Mouse (Mus musculus): ENCODE data around the gene Kif24. TPM values are rescaled to one million over a fixed set of nuclear protein-coding genes. Genes with fewer than 3 reads are reported as not detected.

The Kif24 gene
- total RNA-seq, 2 experiments from 2014 or later: 7.0 to 10.7 TPM

GRCm38 (mm10) chr4:41407353-41407752 is 57.3 kb downstream of the Kif24 start:
- ATAC-seq (ENCODE audit: poor library complexity, severe bottlenecking): peak; percentile 56

GRCm38 (mm10) chr4:41406597-41406996 is 58.1 kb downstream of the Kif24 start:
- no peak for ATAC-seq (ENCODE audit: poor library complexity, severe bottlenecking)

DNA sequence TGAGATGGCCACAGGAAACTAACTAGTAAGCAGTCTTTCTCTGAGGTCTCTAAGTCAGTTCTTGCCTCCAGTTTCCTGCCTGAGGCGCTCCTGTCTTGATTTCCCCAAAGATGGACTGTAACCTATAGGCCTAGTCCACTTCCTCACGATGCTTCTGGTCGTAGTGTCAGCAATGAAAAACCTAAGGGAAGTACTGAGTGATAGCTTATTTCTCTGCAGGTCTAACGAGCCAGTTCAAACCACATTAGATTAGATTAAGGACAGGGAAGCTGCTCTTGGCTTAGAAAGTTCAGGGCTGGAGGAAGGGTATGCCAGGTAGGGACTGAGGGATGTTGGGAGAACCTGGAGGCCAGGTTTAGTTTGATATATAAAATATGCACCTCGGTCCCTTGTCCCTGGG is 63.1 kb downstream of the Kif24 start:
- no peak for ATAC-seq (ENCODE audit: poor library complexity, severe bottlenecking)

GRCm38 (mm10) chr4:41401167-41401566 is 63.5 kb downstream of the Kif24 start:
- ATAC-seq (ENCODE audit: poor library complexity, severe bottlenecking): no peak

- ATAC-seq (ENCODE audit: poor library complexity, severe bottlenecking): no peak
These were observed 64.8 kb downstream of the Kif24 start for GRCm38 (mm10) chr4:41399904-41400303.

DNA sequence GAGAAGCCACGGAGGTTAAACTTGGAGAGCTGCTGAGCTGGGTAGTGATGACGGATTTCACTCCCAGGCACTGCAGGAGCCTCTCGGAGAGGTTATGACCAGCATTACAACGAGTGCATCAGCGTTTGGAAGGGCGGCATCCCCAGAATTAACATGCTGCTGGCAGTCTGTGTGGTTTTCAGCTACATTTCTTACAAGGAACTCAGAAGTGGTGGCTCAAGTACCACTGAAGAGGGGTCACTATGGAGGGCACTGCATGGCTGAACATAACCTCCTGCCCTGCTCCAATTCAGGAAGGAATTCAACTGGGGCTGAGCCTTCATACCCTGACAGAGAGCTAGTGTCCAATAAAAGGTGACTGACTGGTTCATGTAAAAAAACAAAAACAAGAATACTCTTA is 66.3 kb downstream of the Kif24 start:
- no peak for ATAC-seq (ENCODE audit: poor library complexity, severe bottlenecking)

- no peak for ATAC-seq (ENCODE audit: poor library complexity, severe bottlenecking)
These were observed 70.0 kb downstream of the Kif24 start for GRCm38 (mm10) chr4:41394651-41395050.

GRCm38 (mm10) chr4:41391015-41391414 is 73.7 kb downstream of the Kif24 start:
- no peak for ATAC-seq (ENCODE audit: poor library complexity, severe bottlenecking)

- ATAC-seq (ENCODE audit: poor library complexity, severe bottlenecking): peak; percentile 89
These were observed 74.6 kb downstream of the Kif24 start for GRCm38 (mm10) chr4:41390122-41390521.

DNA sequence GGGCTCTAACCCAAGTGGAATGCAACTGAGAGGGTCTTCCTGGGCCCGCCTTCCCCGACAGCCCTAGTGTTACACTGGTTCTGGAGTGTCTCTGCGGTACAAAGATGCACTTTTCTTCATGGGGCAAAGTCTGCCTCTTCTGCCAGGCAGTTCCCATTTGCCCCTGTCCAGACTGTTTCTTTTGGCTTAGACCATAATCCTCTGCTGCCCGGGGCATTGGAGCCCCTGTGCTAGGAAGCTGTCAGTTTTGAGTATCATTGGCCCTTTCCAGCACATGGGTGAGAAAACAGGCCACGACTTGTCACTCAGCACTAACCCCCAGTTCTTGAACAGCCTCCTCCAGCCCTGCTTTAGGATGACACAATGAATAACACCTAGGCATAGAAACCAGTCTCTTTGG is 75.4 kb downstream of the Kif24 start:
- ATAC-seq (ENCODE audit: poor library complexity, severe bottlenecking): no peak

- no peak for ATAC-seq (ENCODE audit: poor library complexity, severe bottlenecking)
These were observed 76.1 kb downstream of the Kif24 start for GRCm38 (mm10) chr4:41388616-41389015.

- no peak for ATAC-seq (ENCODE audit: poor library complexity, severe bottlenecking)
These were observed 76.8 kb downstream of the Kif24 start for GRCm38 (mm10) chr4:41387755-41388469.

DNA sequence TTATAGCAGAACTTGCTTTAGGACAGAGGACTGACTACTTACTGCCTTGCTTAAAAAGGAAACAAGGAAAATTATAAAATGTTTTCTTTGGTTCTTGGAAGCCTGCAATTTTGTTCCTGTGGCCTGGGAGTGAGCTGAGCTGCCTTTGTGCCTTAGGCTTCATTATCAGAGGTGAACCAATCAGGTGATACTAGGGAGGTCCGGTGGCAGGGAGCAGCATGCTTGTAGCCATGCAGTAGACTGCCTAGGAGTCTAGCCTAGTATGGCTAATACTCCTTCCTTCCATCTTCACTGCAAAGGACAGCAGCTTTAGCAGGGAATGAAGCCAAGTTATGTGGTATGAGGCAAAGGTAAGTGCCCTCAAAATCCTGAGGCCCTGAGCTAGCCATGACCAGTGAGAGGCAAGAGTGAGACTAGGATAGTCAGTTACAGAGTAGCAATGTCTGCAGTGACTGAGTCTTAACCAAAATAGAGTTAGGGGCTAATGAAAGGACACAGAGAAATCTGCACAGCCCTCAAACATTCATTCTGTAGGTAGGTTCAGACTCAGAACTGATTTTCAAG is 78.2 kb downstream of the Kif24 start:
- ATAC-seq (ENCODE audit: poor library complexity, severe bottlenecking): no peak

DNA sequence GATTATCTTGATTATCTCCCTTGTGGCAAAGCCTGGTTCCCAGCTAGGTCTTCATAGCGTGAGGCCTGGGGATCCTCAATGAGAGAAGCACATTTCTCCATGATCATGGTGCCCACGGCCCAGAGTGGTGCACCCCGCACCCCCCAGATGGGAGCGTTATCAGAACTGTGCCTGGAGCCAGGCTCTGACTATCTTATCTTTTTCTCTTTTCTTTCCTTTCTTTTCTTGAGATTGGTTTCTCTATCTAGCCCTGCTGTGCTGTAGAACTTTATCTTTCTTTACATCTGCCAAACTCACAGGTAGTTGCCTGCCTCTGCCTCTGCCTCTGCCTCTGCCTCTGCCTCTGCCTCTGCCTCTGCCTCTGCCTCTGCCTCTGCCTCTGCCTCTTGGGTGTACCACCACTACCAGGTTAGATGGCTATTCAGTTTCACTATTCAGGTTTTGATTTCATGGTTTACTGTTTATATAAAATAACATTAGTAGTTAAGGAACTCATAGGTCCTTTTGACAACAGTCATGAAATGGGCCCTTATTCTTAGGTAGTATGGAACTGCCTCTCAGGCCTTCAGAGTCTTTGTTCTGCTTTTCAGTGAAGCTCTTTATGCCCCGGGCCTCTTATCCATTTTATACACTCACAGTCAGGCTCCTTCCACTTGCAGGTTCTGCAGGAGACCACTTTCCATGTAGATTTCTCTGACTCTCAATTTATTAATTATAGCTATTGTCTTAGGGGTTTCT is 83.3 kb downstream of the Kif24 start:
- no peak for ATAC-seq (ENCODE audit: poor library complexity, severe bottlenecking)

DNA sequence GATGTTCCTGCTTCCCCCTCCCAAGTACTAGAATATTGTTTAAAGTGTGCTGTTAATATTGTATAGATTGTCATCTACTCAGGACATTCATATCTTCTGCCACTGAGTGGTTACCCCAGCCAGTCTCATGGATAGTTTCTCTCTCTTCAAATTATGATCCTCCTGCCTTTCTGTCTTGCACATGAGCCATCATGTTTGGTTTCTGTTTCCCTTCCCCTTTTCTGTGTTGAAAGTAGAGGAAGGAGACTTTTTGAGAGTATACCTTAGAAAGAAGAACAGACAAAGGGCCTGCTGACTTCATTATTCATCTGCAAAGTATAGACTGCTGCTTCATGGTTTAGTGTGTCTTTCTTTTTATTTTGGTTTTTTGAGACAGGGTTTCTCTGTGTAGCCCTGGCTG is 87.1 kb downstream of the Kif24 start:
- peak; percentile 90 for ATAC-seq (ENCODE audit: poor library complexity, severe bottlenecking)

- no peak for ATAC-seq (ENCODE audit: poor library complexity, severe bottlenecking)
These were observed 94.8 kb downstream of the Kif24 start for GRCm38 (mm10) chr4:41369702-41370437.

DNA sequence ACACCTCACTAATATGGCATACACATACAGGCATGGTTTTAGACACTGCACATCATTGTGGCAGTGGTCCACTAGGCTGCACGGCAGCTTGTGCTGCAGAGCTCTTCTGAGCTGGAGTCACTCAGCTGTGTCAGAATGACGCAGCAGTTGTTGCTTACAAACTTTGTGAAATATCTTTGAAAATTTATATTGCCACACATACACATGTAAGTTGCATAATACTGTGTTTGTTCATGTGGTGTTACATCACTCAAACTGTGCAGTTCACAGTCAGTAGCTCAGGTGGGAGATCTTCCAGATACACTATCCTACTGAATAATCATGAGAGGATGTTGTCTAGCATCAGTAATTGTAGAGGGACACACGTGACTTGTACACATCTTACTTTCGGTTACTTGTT is 96.5 kb downstream of the Kif24 start:
- peak; percentile 98 for ATAC-seq (ENCODE audit: poor library complexity, severe bottlenecking)

- ATAC-seq (ENCODE audit: poor library complexity, severe bottlenecking): peak; percentile 73
These were observed 103.6 kb downstream of the Kif24 start for GRCm38 (mm10) chr4:41361059-41361458.

GRCm38 (mm10) chr4:41359358-41359757 is 105.3 kb downstream of the Kif24 start:
- peak; percentile 47 for ATAC-seq (ENCODE audit: poor library complexity, severe bottlenecking)

GRCm38 (mm10) chr4:41358669-41359068 is 106.0 kb downstream of the Kif24 start:
- peak; percentile 70 for ATAC-seq (ENCODE audit: poor library complexity, severe bottlenecking)

DNA sequence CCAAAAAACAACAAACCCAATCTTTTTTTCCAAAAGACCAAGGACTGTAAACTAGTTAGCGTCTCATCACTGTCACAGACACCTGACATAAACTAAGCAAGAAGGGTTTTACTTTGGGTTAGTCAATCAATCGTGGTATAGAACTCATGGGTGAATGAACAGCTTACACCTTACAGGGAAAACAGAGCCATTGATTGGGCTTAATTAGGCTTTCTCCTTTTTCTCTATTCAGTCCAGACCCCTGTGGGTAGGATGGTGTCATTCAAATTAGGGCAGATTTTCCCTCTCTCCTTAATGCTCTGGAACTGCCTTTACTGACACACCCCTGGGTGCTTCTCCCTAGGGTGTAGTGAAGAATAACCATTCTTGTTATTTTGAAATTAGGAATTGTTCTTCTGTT is 107.5 kb downstream of the Kif24 start:
- no peak for ATAC-seq (ENCODE audit: poor library complexity, severe bottlenecking)
